Mouse (Mus musculus): ENCODE results near the gene 1700125H20Rik.

DNA sequence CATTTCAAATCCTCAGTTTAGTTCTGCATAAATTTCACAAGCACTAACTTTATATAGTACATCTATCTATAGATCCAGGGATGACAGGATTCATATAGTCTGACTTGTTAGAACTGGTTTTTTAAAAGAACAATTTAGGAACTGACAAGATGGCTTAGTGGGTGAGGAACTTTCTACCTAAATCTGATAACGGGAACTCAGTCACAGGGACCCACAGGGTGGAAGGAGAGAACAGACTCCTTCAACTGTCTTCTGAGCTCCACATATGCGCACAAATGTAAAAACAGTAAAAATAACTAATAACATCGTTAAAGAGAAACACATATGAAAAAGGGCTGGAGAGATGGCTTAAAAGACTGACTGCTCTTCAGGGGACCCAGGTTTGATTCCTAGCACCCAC, 48.8 kb downstream of the 1700125H20Rik start:
- TF ChIP-seq POLR2A (IDR thresholded peaks at IDR 0.05; ENCODE audit: borderline replicate concordance, extremely low read depth, insufficient read depth, insufficient read length, poor library complexity, severe bottlenecking) (no peak), CTCF (IDR thresholded peaks at IDR 0.05; ENCODE audit: borderline replicate concordance, extremely low read depth, insufficient read depth, insufficient read length) (no peak)

Measured in brain, embryonic 14.5 days (tissue).